Mouse (Mus musculus) forebrain, embryonic 12.5 days (tissue): Measurements from ENCODE around the gene Rhbdl3. TPM values are rescaled to one million over a fixed set of nuclear protein-coding genes. Genes with fewer than 3 reads are reported as not detected.

Experiments
- ATAC-seq: fragments of 200-750 bp; cut with Nextera tagmentation; 2 replicates; pipeline ENCODE4 v1.8.0; 2017; ENCODE audit warnings: moderate TSS enrichment; ENCODE audit not compliant: low FRiP score
- H3K27ac ChIP-seq: fragments of 300-500 bp; sonication (generic); 2 replicates; pipeline ENCODE4 v1.5.1; 2016; ENCODE audit warnings: mild to moderate bottlenecking
- H3K27me3 ChIP-seq: fragments of 300-500 bp; sonication (generic); 2 replicates; pipeline ENCODE4 v1.6.1; 2016; ENCODE audit warnings: mild to moderate bottlenecking
- H3K36me3 ChIP-seq: fragments of 300-500 bp; sonication (generic); replicated peaks from 2 replicates; pipeline ENCODE4 v1.6.1; 2016; ENCODE audit warnings: mild to moderate bottlenecking
- H3K4me1 ChIP-seq: fragments of 300-500 bp; sonication (generic); 2 replicates; pipeline ENCODE4 v1.6.1; 2016
- H3K4me2 ChIP-seq: fragments of 300-500 bp; sonication (generic); 2 replicates; pipeline ENCODE4 v1.6.1; 2016; ENCODE audit warnings: mild to moderate bottlenecking, moderate library complexity
- H3K4me3 ChIP-seq: fragments of 300-500 bp; sonication (generic); replicated peaks from 2 replicates; pipeline ENCODE4 v1.5.1; 2016; ENCODE audit warnings: mild to moderate bottlenecking
- H3K9ac ChIP-seq: fragments of 300-500 bp; sonication (generic); 2 replicates; pipeline ENCODE4 v1.6.1; 2016; ENCODE audit warnings: mild to moderate bottlenecking
- H3K9me3 ChIP-seq: fragments of 300-500 bp; sonication (generic); 2 replicates; pipeline ENCODE4 v1.6.1; 2016
- WGBS: fragments of 180-500 bp; shearing (Covaris S2); methylation state at CpG from one replicate; pipeline ENCODE4 v1.1.7; 2016; 5-methylcytosine and 5-hydroxymethylcytosine counted together
- polyA plus RNA-seq: library from polyadenylated mRNA; unstranded; fragments of >200 nt; fragmentation: Nextera tagmentation; extraction: Ambion mirVana; gene quantifications from 2 replicates; pipeline ENCODE4 v1.2.1, GENCODE M21; 2016

Rhbdl3 gene
- polyA plus RNA-seq = 20.8 and 21.3 TPM in 2 replicates

DNA sequence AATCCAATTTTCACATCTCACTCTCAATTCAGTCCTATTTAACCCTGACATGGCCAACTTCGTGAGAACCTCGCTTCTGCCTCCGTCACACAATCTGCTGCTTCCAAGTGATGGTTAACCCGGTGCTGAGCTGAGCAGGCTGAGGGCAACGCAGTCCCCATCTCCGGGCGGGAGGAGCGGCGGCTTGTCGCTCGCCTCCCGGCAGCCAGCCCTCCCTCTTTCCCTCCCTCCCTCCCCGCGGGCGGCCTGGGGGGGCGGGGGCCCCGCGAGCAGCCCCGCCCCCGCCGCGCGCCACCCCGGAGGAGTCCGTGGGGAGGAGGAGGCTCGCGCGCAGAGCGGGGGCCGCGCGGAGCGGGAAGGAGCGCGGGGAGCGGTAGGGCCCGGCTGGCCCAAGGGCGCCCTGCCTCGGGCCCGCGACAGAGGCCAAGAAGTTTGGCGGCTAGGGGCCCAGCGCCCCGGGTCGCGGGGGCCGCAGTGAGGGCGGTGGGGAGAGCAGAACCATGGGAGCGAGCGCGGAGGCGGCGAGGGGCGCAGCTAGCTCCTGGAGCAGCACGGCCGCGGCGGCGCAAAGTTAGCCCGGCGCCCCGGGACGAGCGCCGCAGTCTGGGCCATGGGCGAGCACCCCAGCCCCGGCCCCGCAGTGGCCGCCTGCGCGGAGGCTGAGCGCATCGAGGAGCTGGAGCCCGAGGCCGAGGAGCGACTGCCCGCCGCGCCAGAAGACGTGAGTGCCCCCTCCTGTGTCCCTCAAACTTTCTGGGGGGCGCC, at the start of gene Rhbdl3:
Gene Rhbdl3 (plus strand): TSS at position 362 of the 765 bp plus-strand sequence.
- Histone ChIP-seq H3K9me3 (no peaks in the 10 kb centered on the region), H3K36me3 (peaks cover 8% of the 10 kb centered on the region; the same call in 1 of the 2 replicates), H3K27ac (peak within 1 kb of the TSS; percentile 86), H3K4me3 (peak within 1 kb of the TSS; percentile 76), H3K9ac (peak within 1 kb of the TSS; percentile 74), H3K4me2 (peak within 1 kb of the TSS; percentile 97), H3K27me3 (peaks cover 44% of the 10 kb centered on the region), H3K4me1 (peaks cover 40% of the 10 kb centered on the region)
- ATAC-seq = peak; percentile 64
- WGBS = under 1% methylated on average over 66 of the region's 81 CpGs

DNA sequence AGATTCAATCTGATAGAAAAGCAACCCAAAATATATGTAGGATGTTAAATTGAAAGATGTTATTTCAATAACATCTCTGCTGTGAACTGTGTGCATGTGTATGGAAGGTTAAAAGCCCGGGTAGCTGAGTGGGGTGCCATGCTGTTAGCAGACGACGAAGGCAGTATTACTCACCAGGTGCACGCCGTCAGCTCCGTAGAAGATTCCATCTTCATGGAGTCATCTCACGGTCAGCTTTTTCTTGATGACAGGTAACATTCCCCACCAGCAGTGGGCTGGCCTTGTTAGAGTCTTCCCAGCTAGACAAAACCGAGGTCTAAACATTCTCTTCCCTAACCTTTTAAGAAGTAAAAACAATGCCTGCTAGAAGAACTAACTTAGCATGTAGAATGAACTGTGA, 36.6 kb upstream of the Rhbdl3 start:
- no peak for ATAC-seq
- Histone ChIP-seq H3K4me1 (no peaks in the 10 kb centered on the region), H3K27me3 (no peaks in the 10 kb centered on the region), H3K9ac (no peak overlapping the region), H3K27ac (no peak overlapping the region), H3K4me3 (no peak overlapping the region), H3K9me3 (no peaks in the 10 kb centered on the region), H3K4me2 (no peak overlapping the region), H3K36me3 (peaks cover 54% of the 10 kb centered on the region)
- 91% methylated on average over 8 of the region's 8 CpGs for WGBS

DNA sequence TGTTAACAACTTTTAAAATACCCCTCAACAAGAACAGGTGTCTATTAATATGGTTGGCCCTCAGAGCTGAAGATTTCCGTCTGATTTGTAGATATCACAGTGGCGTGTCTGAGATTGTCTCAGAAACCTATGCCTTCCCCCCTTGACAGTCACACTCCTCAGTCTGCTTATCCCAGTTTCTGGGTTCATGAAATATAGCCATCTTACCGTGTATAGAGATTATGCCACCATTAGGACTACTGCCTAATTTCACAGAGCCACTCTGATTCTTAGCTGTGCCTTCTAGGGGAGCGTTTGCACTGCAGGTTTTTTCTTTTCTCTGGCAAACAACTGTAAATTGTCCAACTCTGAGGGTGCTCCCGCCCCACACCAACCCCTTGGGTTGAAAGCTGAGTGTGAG, 29.6 kb upstream of the Rhbdl3 start:
- 0 out of 2 replicates have a peak, but pooled peaks cover 4% of the 10 kb centered on the region for H3K9me3 ChIP-seq
- no peaks in the 10 kb centered on the region for H3K4me1 ChIP-seq
- H3K27ac ChIP-seq = no peak overlapping the region
- peaks cover 8% of the 10 kb centered on the region; the same call in 1 of the 2 replicates for H3K36me3 ChIP-seq
- H3K4me2 ChIP-seq = no peak overlapping the region
- ATAC-seq = no peak
- H3K4me3 ChIP-seq = no peak overlapping the region
- no peaks in the 10 kb centered on the region for H3K27me3 ChIP-seq
- 90% methylated on average over 5 of the region's 5 CpGs for WGBS
- no peak overlapping the region for H3K9ac ChIP-seq

DNA sequence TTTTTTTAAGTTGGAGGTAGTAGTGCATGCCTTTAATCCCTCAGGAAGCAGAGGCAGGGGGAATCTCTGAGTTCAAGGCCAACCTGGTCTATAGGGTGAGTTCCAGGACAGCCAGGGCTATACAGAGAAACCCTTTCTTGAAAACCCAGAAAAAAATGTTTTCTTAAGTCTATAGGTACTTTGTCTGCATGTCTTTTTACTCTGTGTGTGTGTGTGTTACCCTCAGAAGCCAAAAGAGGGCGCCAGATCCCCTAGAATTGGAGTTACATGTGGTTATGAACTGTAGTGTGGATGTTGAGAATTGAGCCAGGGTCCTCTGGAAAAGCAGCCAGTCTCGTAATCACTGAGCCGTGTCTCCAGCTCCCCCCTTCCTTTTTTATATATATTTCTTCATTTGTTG, 25.7 kb upstream of the Rhbdl3 start:
- no peak for ATAC-seq

DNA sequence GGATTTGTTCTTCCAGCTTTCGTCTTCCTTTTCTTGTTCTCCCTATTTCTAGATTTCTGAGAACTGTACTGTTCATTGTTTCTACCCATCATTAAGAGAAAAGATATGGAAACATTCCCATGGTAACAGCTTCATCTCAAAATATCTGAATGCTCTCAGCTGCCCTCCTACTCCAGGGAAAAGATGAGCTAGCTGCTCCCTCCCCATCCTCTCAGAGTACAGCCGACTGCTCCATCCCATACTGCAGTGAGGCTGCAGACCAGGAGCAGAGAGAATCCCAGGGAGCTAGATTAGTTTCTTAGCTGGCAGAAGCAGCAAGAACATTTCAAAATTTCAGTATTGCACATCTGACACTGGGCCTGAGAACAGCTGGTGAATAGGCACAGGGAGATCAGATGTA, 22.7 kb upstream of the Rhbdl3 start:
- H3K27ac ChIP-seq = no peak overlapping the region
- no peaks in the 10 kb centered on the region for H3K4me1 ChIP-seq
- no peak overlapping the region for H3K4me2 ChIP-seq
- H3K9me3 ChIP-seq = 0 out of 2 replicates have a peak, but pooled peaks cover 4% of the 10 kb centered on the region
- WGBS = 64% methylated on average over 2 of the region's 2 CpGs
- H3K4me3 ChIP-seq = no peak overlapping the region
- H3K27me3 ChIP-seq = no peaks in the 10 kb centered on the region
- H3K36me3 ChIP-seq = no peaks in the 10 kb centered on the region
- no peak for ATAC-seq
- no peak overlapping the region for H3K9ac ChIP-seq

More for the DNA sequence above, 25.7 kb upstream of the Rhbdl3 start:
- Histone ChIP-seq H3K9me3 (0 out of 2 replicates have a peak, but pooled peaks cover 4% of the 10 kb centered on the region), H3K36me3 (no peaks in the 10 kb centered on the region), H3K4me2 (no peak overlapping the region), H3K27me3 (no peaks in the 10 kb centered on the region), H3K4me1 (no peaks in the 10 kb centered on the region), H3K4me3 (no peak overlapping the region), H3K9ac (no peak overlapping the region), H3K27ac (no peak overlapping the region)
- 59% methylated on average over 3 of the region's 3 CpGs for WGBS

DNA sequence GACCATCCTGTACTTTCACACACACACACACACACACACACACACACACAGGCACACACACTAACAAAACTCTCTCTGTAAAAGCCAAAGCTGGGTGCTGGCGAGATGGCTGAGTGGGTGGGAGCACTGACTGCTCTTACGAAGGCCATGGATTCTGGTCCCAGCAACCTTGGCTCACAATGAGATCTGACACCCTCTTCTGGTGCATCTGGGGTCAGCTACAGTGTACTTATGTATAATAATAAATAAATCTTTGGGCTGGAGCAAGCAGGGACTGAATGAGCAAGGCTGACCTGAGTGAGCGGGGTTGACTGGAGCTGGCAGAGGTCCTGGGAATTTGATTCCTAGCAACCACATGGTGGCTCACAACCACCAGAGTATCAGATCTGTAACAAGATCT, 16.9 kb upstream of the Rhbdl3 start:
- no peak overlapping the region for H3K4me3 ChIP-seq
- no peaks in the 10 kb centered on the region for H3K27me3 ChIP-seq
- no peak overlapping the region for H3K4me2 ChIP-seq
- ATAC-seq = no peak
- no peaks in the 10 kb centered on the region for H3K36me3 ChIP-seq
- H3K27ac ChIP-seq = no peak overlapping the region
- no peaks in the 10 kb centered on the region for H3K4me1 ChIP-seq
- no peaks in the 10 kb centered on the region for H3K9me3 ChIP-seq
- H3K9ac ChIP-seq = no peak overlapping the region
- WGBS = 83% methylated on average over 3 of the region's 3 CpGs

DNA sequence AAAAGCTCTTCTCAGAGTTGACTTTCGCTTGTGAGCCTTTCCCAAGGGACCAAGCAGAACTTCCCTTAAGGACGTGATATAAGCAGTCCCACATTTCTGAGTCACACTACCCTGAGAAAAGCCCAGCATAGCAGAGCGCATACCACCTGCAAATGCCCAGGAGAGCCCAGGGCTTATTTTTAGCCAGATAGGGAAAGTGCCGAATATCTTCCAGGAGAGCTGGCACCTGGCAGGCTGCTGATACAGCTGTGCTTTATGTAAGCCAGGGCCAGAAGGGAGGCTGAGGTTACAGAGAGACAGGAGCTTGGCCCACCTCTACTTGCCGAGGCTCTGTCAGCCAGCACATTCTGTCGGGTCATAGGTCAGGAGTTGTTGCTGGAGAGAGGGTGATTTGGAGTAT, 16.1 kb upstream of the Rhbdl3 start:
- Histone ChIP-seq H3K9me3 (no peaks in the 10 kb centered on the region), H3K4me3 (no peak overlapping the region), H3K4me1 (peaks cover 4% of the 10 kb centered on the region), H3K27me3 (no peaks in the 10 kb centered on the region), H3K9ac (no peak overlapping the region), H3K36me3 (no peaks in the 10 kb centered on the region), H3K4me2 (no peak overlapping the region), H3K27ac (no peak overlapping the region)
- 64% methylated on average over 6 of the region's 6 CpGs for WGBS
- no peak for ATAC-seq

DNA sequence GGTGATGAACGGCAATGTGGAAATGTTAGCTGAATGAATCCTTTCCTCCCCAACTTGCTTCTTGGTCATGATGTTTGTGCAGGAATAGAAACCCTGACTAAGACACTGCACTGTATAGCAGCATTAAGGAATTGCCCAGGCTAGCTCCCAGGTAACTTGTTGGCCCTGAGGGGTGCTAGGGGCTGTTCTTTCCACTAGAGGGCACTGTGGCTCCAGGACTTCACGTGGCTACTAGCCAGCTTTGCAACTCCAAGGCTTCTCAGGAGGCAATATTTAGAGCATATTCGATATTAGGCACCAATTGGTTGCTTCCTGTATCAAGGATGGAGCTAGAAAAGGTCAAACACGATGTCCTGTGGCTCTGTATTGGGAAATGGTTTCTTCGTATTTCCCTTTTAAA, 13.6 kb upstream of the Rhbdl3 start:
- no peaks in the 10 kb centered on the region for H3K36me3 ChIP-seq
- 23% methylated on average over 5 of the region's 5 CpGs for WGBS
- no peak for ATAC-seq
- H3K4me3 ChIP-seq = no peak overlapping the region
- H3K4me2 ChIP-seq = no peak overlapping the region
- no peak overlapping the region for H3K27ac ChIP-seq
- H3K9me3 ChIP-seq = no peaks in the 10 kb centered on the region
- no peak overlapping the region for H3K9ac ChIP-seq
- H3K4me1 ChIP-seq = peaks cover 15% of the 10 kb centered on the region
- H3K27me3 ChIP-seq = peaks cover 6% of the 10 kb centered on the region; the same call in 1 of the 2 replicates

DNA sequence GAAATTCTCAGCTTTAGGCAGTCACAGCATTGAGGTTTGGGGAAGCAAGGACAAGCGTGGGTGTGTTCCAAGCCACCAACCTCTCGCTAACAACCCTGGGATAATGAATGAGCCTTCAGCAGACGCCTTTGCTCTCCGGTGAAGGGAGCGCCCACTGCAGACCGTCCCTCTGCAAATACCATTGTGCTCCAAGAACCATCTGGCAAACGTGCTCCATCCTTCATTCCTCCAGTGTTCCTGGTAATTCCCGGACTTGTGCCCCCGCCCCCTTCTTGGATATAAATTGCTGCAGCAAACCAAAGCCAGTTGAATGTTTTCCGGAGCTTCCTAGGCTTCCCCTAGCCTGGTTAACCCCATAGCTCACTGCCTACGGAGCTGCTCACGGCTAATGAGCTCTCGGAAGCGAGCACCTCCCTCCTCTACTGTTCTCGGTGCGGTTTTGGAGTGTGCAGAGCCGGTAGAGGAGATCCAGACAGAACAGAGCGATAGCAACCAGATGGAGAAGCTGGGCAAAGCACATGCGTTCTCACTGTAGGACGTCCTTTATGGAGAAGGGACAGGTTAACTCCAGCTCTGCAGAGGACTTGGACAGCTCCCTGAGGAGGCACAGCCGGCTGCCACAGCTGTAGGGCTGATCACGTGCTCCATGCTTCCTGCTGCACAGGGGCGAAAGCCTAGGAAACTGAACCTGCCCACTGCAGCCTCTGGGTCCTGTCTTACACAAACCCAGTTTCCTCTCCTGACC, 10.8 kb upstream of the Rhbdl3 start:
- 1% methylated on average over 23 of the region's 23 CpGs for WGBS
- Histone ChIP-seq H3K9me3 (no peaks in the 10 kb centered on the region), H3K4me3 (peak overlapping the region; percentile 36), H3K27me3 (peaks cover 13% of the 10 kb centered on the region; the same call in 1 of the 2 replicates), H3K27ac (peak overlapping the region; percentile 85), H3K4me1 (peaks cover 22% of the 10 kb centered on the region), H3K9ac (peak overlapping the region; percentile 38; the same call in 1 of the 2 replicates), H3K36me3 (no peaks in the 10 kb centered on the region), H3K4me2 (peak overlapping the region; percentile 62)
- peak; percentile 76 for ATAC-seq

DNA sequence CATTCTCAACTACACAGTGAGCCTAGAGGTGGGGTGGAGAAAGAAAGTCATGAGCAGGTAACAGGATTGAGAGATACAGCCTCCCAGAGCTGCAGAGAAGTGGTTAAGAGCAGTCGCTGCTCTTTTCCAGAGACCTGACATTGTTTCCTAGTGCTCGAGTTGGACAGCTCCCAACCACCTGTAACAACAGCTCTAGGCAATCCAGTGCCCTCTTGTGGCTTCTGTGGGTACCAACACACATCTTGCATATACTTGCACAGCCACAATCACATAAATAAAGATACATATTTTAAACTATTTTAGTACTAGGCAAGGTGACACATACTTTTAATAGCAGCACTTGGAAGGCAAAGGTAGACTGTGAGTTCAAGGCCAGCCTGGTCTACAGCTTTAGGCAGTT, 9.7 kb upstream of the Rhbdl3 start:
- 67% methylated on average over 2 of the region's 2 CpGs for WGBS
- no peak for ATAC-seq

DNA sequence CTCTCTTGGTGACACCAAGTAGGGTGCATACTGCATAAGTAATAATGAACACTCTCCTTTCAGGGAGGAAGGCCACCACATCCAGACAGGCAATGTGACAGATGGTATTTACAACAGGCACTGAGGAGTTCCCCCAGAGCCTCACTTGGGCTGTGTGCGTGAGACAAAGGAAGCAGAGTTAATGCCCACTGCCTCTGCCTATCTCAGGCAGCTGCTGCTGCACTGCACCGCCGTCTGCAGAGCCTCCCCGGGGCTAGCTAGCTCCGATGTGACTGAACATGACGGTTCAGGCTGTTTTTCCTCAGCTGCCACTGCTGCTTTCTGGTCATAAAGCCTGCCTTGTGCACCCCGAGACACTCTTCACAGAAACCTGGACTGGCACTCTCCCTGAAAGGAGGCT, 8.2 kb upstream of the Rhbdl3 start:
- H3K27ac ChIP-seq = peak overlapping the region; percentile 90
- peaks cover 35% of the 10 kb centered on the region for H3K27me3 ChIP-seq
- ATAC-seq = peak; percentile 75
- H3K36me3 ChIP-seq = no peaks in the 10 kb centered on the region
- peaks cover 34% of the 10 kb centered on the region for H3K4me1 ChIP-seq
- H3K4me2 ChIP-seq = no peak overlapping the region
- no peaks in the 10 kb centered on the region for H3K9me3 ChIP-seq
- H3K9ac ChIP-seq = peak overlapping the region; percentile 21; the same call in 1 of the 2 replicates
- no peak overlapping the region for H3K4me3 ChIP-seq
- WGBS = 46% methylated on average over 7 of the region's 7 CpGs

More for the DNA sequence above, 9.7 kb upstream of the Rhbdl3 start:
- peaks cover 22% of the 10 kb centered on the region for H3K27me3 ChIP-seq
- H3K9me3 ChIP-seq = no peaks in the 10 kb centered on the region
- H3K4me3 ChIP-seq = no peak overlapping the region
- H3K9ac ChIP-seq = no peak overlapping the region
- H3K4me1 ChIP-seq = peaks cover 33% of the 10 kb centered on the region
- no peak overlapping the region for H3K27ac ChIP-seq
- no peaks in the 10 kb centered on the region for H3K36me3 ChIP-seq
- H3K4me2 ChIP-seq = no peak overlapping the region

DNA sequence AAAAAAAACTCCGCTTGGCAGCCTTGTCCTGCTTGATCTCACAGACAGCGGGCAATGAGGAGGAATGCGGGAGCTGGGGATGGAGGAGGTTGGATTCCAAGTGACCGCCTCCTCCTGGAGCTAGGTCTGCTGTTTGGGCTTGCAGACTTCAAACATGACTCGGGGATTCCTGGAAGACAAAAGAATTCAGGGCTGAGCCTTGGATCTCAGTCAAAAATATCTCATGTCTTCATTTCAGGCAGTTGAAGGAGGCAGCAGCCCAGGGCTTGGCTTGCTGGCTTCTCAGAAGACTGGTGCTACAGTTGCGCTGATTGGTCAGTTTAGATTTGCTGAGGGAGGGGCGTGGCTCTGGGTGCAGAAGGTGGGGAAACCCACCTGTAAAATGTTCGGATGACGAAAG, 5.6 kb upstream of the Rhbdl3 start:
- Histone ChIP-seq H3K27me3 (peaks cover 53% of the 10 kb centered on the region), H3K36me3 (no peaks in the 10 kb centered on the region), H3K4me2 (no peak overlapping the region), H3K27ac (no peak overlapping the region), H3K9ac (no peak overlapping the region), H3K9me3 (no peaks in the 10 kb centered on the region), H3K4me1 (peaks cover 40% of the 10 kb centered on the region), H3K4me3 (no peak overlapping the region)
- 19% methylated on average over 9 of the region's 9 CpGs for WGBS
- ATAC-seq = no peak
